Mouse (Mus musculus): Measurements from ENCODE around the gene Isca1. TPM values are rescaled to one million over a fixed set of nuclear protein-coding genes. Genes with fewer than 3 reads are reported as not detected.

Isca1 gene
- polyA plus RNA-seq (2012; rRNA removed) = 120 and 138 TPM in 2 replicates
- 252 and 281 TPM in 2 replicates for polyA plus RNA-seq (2014; fragmentation: Nextera tagmentation; extraction: Ambion mirVana)

DNA sequence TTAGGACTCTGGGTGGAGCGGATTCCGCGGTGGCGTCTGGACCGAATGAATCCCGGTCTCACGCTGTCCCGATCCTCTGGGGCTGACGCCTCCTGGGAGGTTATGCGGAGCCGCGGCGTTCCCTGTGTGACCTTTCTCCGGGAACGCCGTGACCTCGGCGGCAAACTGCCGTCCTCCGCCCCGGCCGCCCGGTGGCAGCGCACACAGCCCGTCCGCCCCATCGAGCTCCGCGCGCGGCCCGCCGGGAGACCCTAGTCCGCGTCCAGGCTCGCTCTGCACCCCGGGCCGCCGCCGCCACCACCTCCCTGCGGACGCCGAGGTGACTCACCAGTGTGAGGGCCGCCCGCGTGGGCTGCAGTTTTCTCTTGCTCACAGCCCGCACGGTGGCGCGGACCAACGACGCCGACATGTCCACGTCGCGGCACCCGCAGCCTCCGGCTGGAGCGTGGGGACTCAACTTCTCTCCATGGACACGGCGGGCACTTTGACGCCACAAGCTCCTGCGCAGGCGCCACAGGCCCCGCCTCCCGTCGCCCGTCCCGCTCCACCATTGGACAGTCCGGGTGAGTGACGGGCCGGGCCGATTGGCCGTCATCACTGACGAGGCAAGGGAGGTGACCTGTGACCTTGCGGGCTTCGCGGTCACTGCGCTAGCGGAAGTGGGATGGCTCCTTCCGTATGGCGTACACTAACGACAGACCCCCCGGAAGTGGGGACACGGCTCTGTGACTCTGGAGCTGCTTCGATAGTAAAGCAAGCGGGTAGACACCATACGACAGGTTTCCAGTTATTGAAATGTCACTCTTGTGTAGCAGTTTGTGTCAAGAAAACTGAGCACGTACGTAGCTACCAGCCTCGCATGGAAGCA is at the start of gene Isca1:
TSS of gene Isca1 (minus strand) at position 515 of the 868 bp plus-strand sequence.
- ATAC-seq (ENCODE audit: insufficient read depth) = peak; percentile 93
- peak within 1 kb of the TSS; percentile 76 to 98 for H3K4me3 ChIP-seq (ENCODE audit: insufficient read depth in 1 of 2, low read depth in 2 of 2, low read length in 2 of 2)
- peak within 1 kb of the TSS; percentile 90 for H3K4me2 ChIP-seq (ENCODE audit: low read depth)
- H3K36me3 ChIP-seq (replicated peaks; ENCODE audit: control insufficient read depth, insufficient read depth, low read depth) = peaks cover 56% of the 10 kb centered on the region
- WGBS (ENCODE audit: insufficient replicate concordance) = under 1% methylated on average over 91 of the region's 91 CpGs
- DNase-seq (ENCODE audit: low read depth in 3 of 3, low spot score in 3 of 3) = peak; percentile 94 to 96 (median 96)
- H3K27me3 ChIP-seq (ENCODE audit: control insufficient read depth, insufficient read depth, low read length) = no peaks in the 10 kb centered on the region
- H3K4me1 ChIP-seq (replicated peaks; ENCODE audit: control insufficient read depth in 2 of 2, insufficient read depth in 2 of 2, low read length in 1 of 2) = peaks cover 41 to 51% of the 10 kb centered on the region in 2 experiments
- peak within 1 kb of the TSS; percentile 96 for H3K27ac ChIP-seq
- H3K9me3 ChIP-seq (ENCODE audit: control insufficient read depth, low read length) = no peaks in the 10 kb centered on the region
- peak within 1 kb of the TSS; percentile 99 for H3K9ac ChIP-seq (replicated peaks)
- TF ChIP-seq CTCF (IDR thresholded peaks at IDR 0.05; ENCODE audit: low read depth) = no peak
- TF ChIP-seq EP300 (IDR thresholded peaks at IDR 0.05; ENCODE audit: low read depth) = no peak

- peak overlapping the region; percentile 97 for H3K27ac ChIP-seq
- H3K9me3 ChIP-seq (ENCODE audit: control insufficient read depth, low read length) = no peaks in the 10 kb centered on the region
- TF ChIP-seq CTCF (IDR thresholded peaks at IDR 0.05; ENCODE audit: low read depth) (no peak), EP300 (IDR thresholded peaks at IDR 0.05; ENCODE audit: low read depth) (no peak)
- peak overlapping the region in 1 of 2 experiments; percentile 78; a peak in 2 of 4 replicates for H3K4me3 ChIP-seq (ENCODE audit: insufficient read depth in 1 of 2, low read depth in 2 of 2, low read length in 2 of 2)
- H3K36me3 ChIP-seq (replicated peaks; ENCODE audit: control insufficient read depth, insufficient read depth, low read depth) = peaks cover 90% of the 10 kb centered on the region
- H3K27me3 ChIP-seq (ENCODE audit: control insufficient read depth, insufficient read depth, low read length) = no peaks in the 10 kb centered on the region
- peak overlapping the region; percentile 98 for H3K4me2 ChIP-seq (ENCODE audit: low read depth)
- ATAC-seq (ENCODE audit: insufficient read depth) (no peak), DNase-seq (ENCODE audit: low read depth in 3 of 3, low spot score in 3 of 3) (no peak)
- 54% methylated on average over 4 of the region's 4 CpGs for WGBS (ENCODE audit: insufficient replicate concordance)
- peak overlapping the region; percentile 95 for H3K9ac ChIP-seq (replicated peaks)
- peaks cover 56 to 57% of the 10 kb centered on the region in 2 experiments for H3K4me1 ChIP-seq (replicated peaks; ENCODE audit: control insufficient read depth in 2 of 2, insufficient read depth in 2 of 2, low read length in 1 of 2)
Measured at GRCm38 (mm10) chr13:59817352-59817751, 47.7 kb upstream of the Isca1 start.

DNA sequence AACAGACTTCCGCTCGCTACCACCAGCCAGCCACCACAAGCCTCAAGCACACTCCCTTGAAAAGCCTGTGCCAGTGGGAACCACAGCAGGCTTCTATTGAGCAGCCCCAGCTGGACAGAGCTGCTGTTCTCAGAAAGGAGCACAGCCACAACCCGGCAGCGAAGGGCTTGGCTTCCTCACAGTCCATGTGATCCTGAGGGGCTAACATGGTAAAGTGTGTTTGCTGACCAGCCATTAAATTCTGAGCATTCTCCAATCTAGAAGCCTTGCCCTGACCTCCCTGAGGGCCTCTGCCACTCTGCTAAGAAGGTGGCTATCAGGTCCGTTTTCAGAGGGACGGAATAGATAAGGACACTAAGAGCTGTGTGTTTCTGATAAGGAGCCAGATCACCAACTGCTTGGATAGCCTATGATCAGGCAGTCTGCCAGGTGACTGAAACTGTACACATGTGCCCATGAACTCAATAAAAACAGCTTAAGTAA is 44.5 kb upstream of the Isca1 start:
- H3K36me3 ChIP-seq (replicated peaks; ENCODE audit: control insufficient read depth, insufficient read depth, low read depth) = peaks cover 94% of the 10 kb centered on the region
- peak overlapping the region; percentile 43 to 53 for H3K4me3 ChIP-seq (ENCODE audit: insufficient read depth in 1 of 2, low read depth in 2 of 2, low read length in 2 of 2)
- DNase-seq (ENCODE audit: low read depth in 3 of 3, low spot score in 3 of 3) (peak; percentile 89 to 94 (median 91)), ATAC-seq (ENCODE audit: insufficient read depth) (peak; percentile 100)
- no peaks in the 10 kb centered on the region for H3K27me3 ChIP-seq (ENCODE audit: control insufficient read depth, insufficient read depth, low read length)
- H3K9me3 ChIP-seq (ENCODE audit: control insufficient read depth, low read length) = no peaks in the 10 kb centered on the region
- peaks cover 52 to 55% of the 10 kb centered on the region in 2 experiments for H3K4me1 ChIP-seq (replicated peaks; ENCODE audit: control insufficient read depth in 2 of 2, insufficient read depth in 2 of 2, low read length in 1 of 2)
- TF ChIP-seq CTCF (IDR thresholded peaks at IDR 0.05; ENCODE audit: low read depth) (no peak), EP300 (IDR thresholded peaks at IDR 0.05; ENCODE audit: low read depth) (peak; percentile 99)
- WGBS (ENCODE audit: insufficient replicate concordance) = 13% methylated on average over 6 of the region's 6 CpGs
- peak overlapping the region; percentile 65 for H3K9ac ChIP-seq (replicated peaks)
- peak overlapping the region; percentile 97 for H3K27ac ChIP-seq
- H3K4me2 ChIP-seq (ENCODE audit: low read depth) = peak overlapping the region; percentile 98

DNA sequence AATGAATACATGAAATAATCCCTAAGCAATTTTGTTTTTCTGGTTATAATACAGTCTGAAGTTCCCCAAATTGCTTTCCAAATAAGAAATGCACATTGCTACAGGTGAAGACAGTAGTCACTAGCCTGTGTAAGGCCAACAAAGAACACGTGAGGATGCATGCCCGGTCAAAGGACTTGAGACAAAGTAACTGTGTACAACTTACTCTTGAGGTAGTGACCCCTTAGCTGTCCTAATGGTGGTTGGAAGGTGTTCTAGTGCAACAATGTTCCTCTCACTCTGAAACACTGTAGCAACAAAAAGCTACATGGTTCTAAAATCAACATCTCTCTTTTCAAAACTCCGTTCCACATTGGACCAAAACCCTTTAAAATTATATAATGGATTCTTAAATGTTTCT is 42.0 kb upstream of the Isca1 start:
- ATAC-seq (ENCODE audit: insufficient read depth) (no peak), DNase-seq (ENCODE audit: low read depth in 3 of 3, low spot score in 3 of 3) (no peak)
- no peak overlapping the region for H3K27ac ChIP-seq
- no peak overlapping the region for H3K4me2 ChIP-seq (ENCODE audit: low read depth)
- H3K9ac ChIP-seq (replicated peaks) = no peak overlapping the region
- TF ChIP-seq EP300 (IDR thresholded peaks at IDR 0.05; ENCODE audit: low read depth) (no peak), CTCF (IDR thresholded peaks at IDR 0.05; ENCODE audit: low read depth) (no peak)
- no peaks in the 10 kb centered on the region for H3K27me3 ChIP-seq (ENCODE audit: control insufficient read depth, insufficient read depth, low read length)
- H3K36me3 ChIP-seq (replicated peaks; ENCODE audit: control insufficient read depth, insufficient read depth, low read depth) = peaks cover 94% of the 10 kb centered on the region
- H3K4me3 ChIP-seq (ENCODE audit: insufficient read depth in 1 of 2, low read depth in 2 of 2, low read length in 2 of 2) = no peak overlapping the region
- no peaks in the 10 kb centered on the region for H3K9me3 ChIP-seq (ENCODE audit: control insufficient read depth, low read length)
- peaks cover 31 to 33% of the 10 kb centered on the region in 2 experiments for H3K4me1 ChIP-seq (replicated peaks; ENCODE audit: control insufficient read depth in 2 of 2, insufficient read depth in 2 of 2, low read length in 1 of 2)
- WGBS (ENCODE audit: insufficient replicate concordance) = 90% methylated on average over 3 of the region's 3 CpGs

DNA sequence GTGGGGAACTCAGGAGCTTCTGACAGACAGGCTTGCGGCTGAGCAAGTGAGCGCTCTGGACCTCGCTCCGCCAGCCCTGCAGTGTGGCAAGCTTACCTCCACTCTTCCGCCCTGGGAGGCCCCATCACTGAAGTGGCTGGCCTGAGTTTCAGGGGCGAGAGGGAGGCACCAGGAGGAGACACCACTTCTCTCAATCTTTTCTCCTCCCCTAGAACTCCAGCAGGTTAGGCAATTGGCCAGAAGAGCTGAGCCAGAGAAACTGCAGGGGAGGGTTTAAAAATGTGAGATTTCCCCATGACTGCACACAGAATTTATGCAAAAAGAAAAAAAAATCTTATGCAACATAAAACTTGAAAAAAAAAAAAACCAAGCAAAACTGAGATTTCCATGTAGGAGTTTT is 31.4 kb upstream of the Isca1 start:
- Histone ChIP-seq H3K27me3 (ENCODE audit: control insufficient read depth, insufficient read depth, low read length) (no peaks in the 10 kb centered on the region), H3K4me1 (replicated peaks; ENCODE audit: control insufficient read depth in 2 of 2, insufficient read depth in 2 of 2, low read length in 1 of 2) (peaks cover 26 to 28% of the 10 kb centered on the region in 2 experiments), H3K4me3 (ENCODE audit: insufficient read depth in 1 of 2, low read depth in 2 of 2, low read length in 2 of 2) (no peak overlapping the region), H3K27ac (no peak overlapping the region), H3K4me2 (ENCODE audit: low read depth) (no peak overlapping the region), H3K9me3 (ENCODE audit: control insufficient read depth, low read length) (no peaks in the 10 kb centered on the region), H3K36me3 (replicated peaks; ENCODE audit: control insufficient read depth, insufficient read depth, low read depth) (peaks cover 100% of the 10 kb centered on the region), H3K9ac (replicated peaks) (no peak overlapping the region)
- DNase-seq (ENCODE audit: low read depth in 3 of 3, low spot score in 3 of 3) (no peak), ATAC-seq (ENCODE audit: insufficient read depth) (no peak)
- WGBS (ENCODE audit: insufficient replicate concordance) = 86% methylated on average over 6 of the region's 6 CpGs
- no peak for TF ChIP-seq CTCF (IDR thresholded peaks at IDR 0.05; ENCODE audit: low read depth)
- TF ChIP-seq EP300 (IDR thresholded peaks at IDR 0.05; ENCODE audit: low read depth) = no peak

Data from liver, embryonic 14.5 days (tissue).